In genomic region chr17:62881176-62881790, GRCm38 (mm10) we compare ENCODE assay signal across 8 mouse cellular contexts. TPM values are rescaled to one million over a fixed set of nuclear protein-coding genes. Genes with fewer than 3 reads are reported as not detected.
A peak's percentile ranks its signal among the peaks of the same experiment; 100 is the strongest.
DNase-seq lines count a peak whose midpoint lies in the region; ATAC-seq and TF ChIP-seq lines count a peak whose summit lies in the region.

TSS of gene Efna5 (minus strand) at chr17:62881317.

- H3K27me3 ChIP-seq in megakaryocyte, embryonic 14.5 days (replicated peaks) = peaks cover 64% of the 10 kb centered on the region
- no peaks in the 10 kb centered on the region for H3K27me3 ChIP-seq in intestine, embryonic 14.5 days (replicated peaks; ENCODE audit: control insufficient read depth, insufficient read depth, low read length)
- H3K27me3 ChIP-seq in limb, embryonic 14.5 days (ENCODE audit: control insufficient read depth, insufficient read depth, low read length) = no peaks in the 10 kb centered on the region

- no peak for ATAC-seq in megakaryocyte, adult 5-6 weeks (ENCODE audit: poor library complexity, severe bottlenecking)
- peak; percentile 21 for ATAC-seq in intestine, embryonic 14.5 days (replicated peaks; ENCODE audit: low FRiP score, low TSS enrichment, low read depth)
- 0 out of 2 replicates have a peak, but pooled peaks have one; percentile 3 for ATAC-seq in limb, embryonic 14.5 days (ENCODE audit: low FRiP score, low read depth)
- no peak for ATAC-seq in inflammation-experienced regulatory T-cells, adult 6 months

- peak within 1 kb of the TSS; percentile 95 for H3K4me2 ChIP-seq in intestine, embryonic 14.5 days (ENCODE audit: low read length)
- H3K4me2 ChIP-seq in limb, embryonic 14.5 days (replicated peaks; ENCODE audit: low read depth, low read length, severe bottlenecking) = peak within 1 kb of the TSS; percentile 86

- peak; percentile 31 to 49 for DNase-seq in cerebellum, postnatal 4 days (ENCODE audit: low spot score in 2 of 2)
- DNase-seq in gastrocnemius, postnatal 25 days = peak; percentile 6
- no peak for DNase-seq in intestine, embryonic 14.5 days (ENCODE audit: low spot score)
- peak; percentile 15 for DNase-seq in limb, embryonic 14.5 days (ENCODE audit: low spot score)
- peak; percentile 2 for DNase-seq in ovary, adult 18-20 months (ENCODE audit: low spot score)

- peak within 1 kb of the TSS; percentile 88 for H3K4me3 ChIP-seq in megakaryocyte, embryonic 14.5 days (replicated peaks)
- peak within 1 kb of the TSS; percentile 88 for H3K4me3 ChIP-seq in intestine, embryonic 14.5 days (ENCODE audit: low read depth, low read length)
- peak within 1 kb of the TSS; percentile 88 for H3K4me3 ChIP-seq in limb, embryonic 14.5 days (replicated peaks; ENCODE audit: low read length)

- peak within 1 kb of the TSS; percentile 87 for H3K27ac ChIP-seq in intestine, embryonic 14.5 days (ENCODE audit: low read depth)
- peak within 1 kb of the TSS; percentile 92 for H3K27ac ChIP-seq in limb, embryonic 14.5 days (replicated peaks; ENCODE audit: low read depth, low read length)

- TF ChIP-seq POLR2A in limb, embryonic 14.5 days (IDR thresholded peaks at IDR 0.05; ENCODE audit: borderline replicate concordance, extremely low read depth, insufficient read depth, insufficient read length) = no peak

- peak within 1 kb of the TSS; percentile 94 for H3K9ac ChIP-seq in intestine, embryonic 14.5 days (ENCODE audit: low read length)
- peak within 1 kb of the TSS; percentile 92 for H3K9ac ChIP-seq in limb, embryonic 14.5 days (ENCODE audit: low read depth, low read length, severe bottlenecking)

- 0% methylated on average over 42 of the region's 68 CpGs for WGBS in intestine, embryonic 14.5 days
- WGBS in limb, embryonic 14.5 days = 0% methylated on average over 25 of the region's 68 CpGs

- no peaks in the 10 kb centered on the region for H3K36me3 ChIP-seq in megakaryocyte, embryonic 14.5 days (replicated peaks; ENCODE audit: low read length)
- no peaks in the 10 kb centered on the region for H3K36me3 ChIP-seq in intestine, embryonic 14.5 days (ENCODE audit: control insufficient read depth, insufficient read depth, low read length)
- H3K36me3 ChIP-seq in limb, embryonic 14.5 days (ENCODE audit: control insufficient read depth, insufficient read depth, low read length) = no peaks in the 10 kb centered on the region

- H3K9me3 ChIP-seq in megakaryocyte, embryonic 14.5 days = no peaks in the 10 kb centered on the region
- no peaks in the 10 kb centered on the region for H3K9me3 ChIP-seq in intestine, embryonic 14.5 days (ENCODE audit: control insufficient read depth, low read length)
- H3K9me3 ChIP-seq in limb, embryonic 14.5 days (ENCODE audit: control insufficient read depth, low read length) = no peaks in the 10 kb centered on the region

- H3K4me1 ChIP-seq in megakaryocyte, embryonic 14.5 days = peaks cover 44% of the 10 kb centered on the region
- H3K4me1 ChIP-seq in intestine, embryonic 14.5 days (replicated peaks; ENCODE audit: control insufficient read depth, insufficient read depth, low read length) = peaks cover 12% of the 10 kb centered on the region
- H3K4me1 ChIP-seq in limb, embryonic 14.5 days (ENCODE audit: control insufficient read depth, insufficient read depth, low read length) = peaks cover 9% of the 10 kb centered on the region

RNA-seq across cellular contexts. Expression of gene Efna5, which starts in this region (rescaled TPM):
- not detected in 2 replicates for polyA plus RNA-seq in megakaryocyte, embryonic 14.5 days (2012; ENCODE audit: insufficient read depth, low replicate concordance)
- total RNA-seq in megakaryocyte, adult 5-6 weeks (2015) = 0.16 and 0.30 TPM in 2 replicates
- not detected in 2 replicates for total RNA-seq in megakaryocyte, adult 5-6 weeks (2017)
- total RNA-seq in gastrocnemius, postnatal 25 days (2021) = 1 to 10 TPM in 1 of 2 experiments, under 1 TPM in 1; 0.46 to 2.9 TPM
- polyA plus RNA-seq in intestine, embryonic 14.5 days (2014; fragmentation: Nextera tagmentation; extraction: Ambion mirVana) = 42.4 and 51.1 TPM in 2 replicates
- polyA plus RNA-seq in limb, embryonic 14.5 days (2012; rRNA removed) = 22.8 and 25.1 TPM in 2 replicates
- polyA plus RNA-seq in limb, embryonic 14.5 days (2014; fragmentation: Nextera tagmentation; extraction: Ambion mirVana) = 64.8 and 78.5 TPM in 2 replicates
- under 1 TPM in 2 of 3 experiments, not detected in 1; 0.13 TPM for polyA plus RNA-seq in inflammation-experienced regulatory T-cells, adult 6 months (2017; shearing (Covaris generic))

Comparison
In these comparisons a context has a peak if more than half of its experiments do, and no peak if none do; other contexts are left out.
1. RNA of gene Efna5 (polyA plus RNA-seq): 22.8 to 78.5 TPM in limb, embryonic 14.5 days and 42.4 to 51.1 TPM in intestine, embryonic 14.5 days; 0.13 TPM in inflammation-experienced regulatory T-cells, adult 6 months and not detected in megakaryocyte, embryonic 14.5 days; every median in the first group is over 10 times any median in the second.
2. ATAC-seq: peak in intestine, embryonic 14.5 days (single experiment) and limb, embryonic 14.5 days (single experiment); none in megakaryocyte, adult 5-6 weeks (single experiment) and inflammation-experienced regulatory T-cells, adult 6 months (single experiment).
3. Peak in every context shown above with its lines, with median percentiles within 50 percentile points of each other: H3K4me3 ChIP-seq.